Mouse (Mus musculus) hindbrain, embryonic 16.5 days (tissue): ENCODE results near the gene BC029722. TPM values are rescaled to one million over a fixed set of nuclear protein-coding genes. Genes with fewer than 3 reads are reported as not detected.
A peak's percentile ranks its signal among the peaks of the same experiment; 100 is the strongest.
"Not testable (repeated sequence)": the region's sequence is repeated elsewhere in the genome, so short reads cannot be mapped to it uniquely, and the experiment has no call there.

Source experiments
- ATAC-seq: fragments of 200-750 bp; cut with Nextera tagmentation; 2 replicates; pipeline ENCODE4 v1.8.0; 2017; ENCODE audit warnings: moderate TSS enrichment, moderate library complexity
- H3K27ac ChIP-seq: fragments of 300-500 bp; sonication (generic); 2 replicates; pipeline ENCODE4 v1.5.1; 2014; ENCODE audit warnings: low read depth, mild to moderate bottlenecking, control low read depth, low read length, moderate library complexity
- H3K27me3 ChIP-seq: fragments of 300-500 bp; sonication (generic); replicated peaks from 2 replicates; pipeline ENCODE4 v1.6.1; 2014; ENCODE audit warnings: low read length; ENCODE audit not compliant: control insufficient read depth, insufficient read depth
- H3K36me3 ChIP-seq: fragments of 300-500 bp; sonication (generic); 2 replicates; pipeline ENCODE4 v1.6.1; 2014; ENCODE audit warnings: mild to moderate bottlenecking, low read length, moderate library complexity, mixed read lengths; ENCODE audit not compliant: control insufficient read depth, insufficient read depth
- H3K4me1 ChIP-seq: fragments of 300-500 bp; sonication (generic); 2 replicates; pipeline ENCODE4 v1.6.1; 2014; ENCODE audit warnings: low read depth, low read length; ENCODE audit not compliant: control insufficient read depth, insufficient read depth
- H3K4me2 ChIP-seq: fragments of 300-500 bp; sonication (generic); 2 replicates; pipeline ENCODE4 v1.6.1; 2014; ENCODE audit warnings: mild to moderate bottlenecking, low read length, control low read depth, moderate library complexity
- H3K4me3 ChIP-seq: fragments of 300-500 bp; sonication (generic); 2 replicates; pipeline ENCODE4 v1.5.1; 2014; ENCODE audit warnings: mild to moderate bottlenecking, low read length, control low read depth, moderate library complexity
- H3K9ac ChIP-seq: fragments of 300-500 bp; sonication (generic); 2 replicates; pipeline ENCODE4 v1.6.1; 2014; ENCODE audit warnings: low read depth, mild to moderate bottlenecking, control low read depth, low read length, moderate library complexity
- H3K9me3 ChIP-seq: fragments of 300-500 bp; sonication (generic); 2 replicates; pipeline ENCODE4 v1.6.1; 2014; ENCODE audit warnings: mild to moderate bottlenecking, low read length, moderate library complexity; ENCODE audit not compliant: control insufficient read depth
- WGBS: fragments of 180-500 bp; shearing (Covaris S2); extraction: QIAGEN DNeasy Blood & Tissue Kit; methylation state at CpG from one replicate; pipeline ENCODE4 v1.1.7; 2014; 5-methylcytosine and 5-hydroxymethylcytosine counted together
- polyA plus RNA-seq: library from polyadenylated mRNA; unstranded; fragments of >200 nt; fragmentation: Nextera tagmentation; extraction: Ambion mirVana; gene quantifications from 2 replicates; pipeline ENCODE4 v1.2.1, GENCODE M21; 2015

The BC029722 gene
- polyA plus RNA-seq, 1 experiment from 2014 or later = 47.5 TPM

GRCm38 (mm10) chr2:155848291-155848690 is 29.1 kb upstream of the BC029722 start:
- H3K4me1 ChIP-seq = no peaks in the 10 kb centered on the region
- no peaks in the 10 kb centered on the region for H3K9me3 ChIP-seq
- H3K4me2 ChIP-seq = no peak overlapping the region
- H3K9ac ChIP-seq = no peak overlapping the region
- ATAC-seq = 0 out of 2 replicates have a peak, but pooled peaks have one; percentile 20
- no peaks in the 10 kb centered on the region for H3K27me3 ChIP-seq
- 29% methylated on average over 6 of the region's 6 CpGs for WGBS
- no peak overlapping the region for H3K27ac ChIP-seq
- H3K4me3 ChIP-seq = no peak overlapping the region
- peaks cover 13% of the 10 kb centered on the region for H3K36me3 ChIP-seq

- no peak overlapping the region for H3K4me2 ChIP-seq
- no peak overlapping the region for H3K4me3 ChIP-seq
- no peak overlapping the region for H3K27ac ChIP-seq
- 89% methylated on average over 8 of the region's 8 CpGs for WGBS
- H3K9ac ChIP-seq = no peak overlapping the region
- H3K27me3 ChIP-seq = no peaks in the 10 kb centered on the region
- no peaks in the 10 kb centered on the region for H3K4me1 ChIP-seq
- H3K36me3 ChIP-seq = peaks cover 13% of the 10 kb centered on the region
- no peaks in the 10 kb centered on the region for H3K9me3 ChIP-seq
- no peak for ATAC-seq
Measured at GRCm38 (mm10) chr2:155846930-155847329, 27.7 kb upstream of the BC029722 start.

- Histone ChIP-seq H3K27me3 (no peaks in the 10 kb centered on the region), H3K27ac (no peak overlapping the region), H3K36me3 (no peaks in the 10 kb centered on the region), H3K4me3 (no peak overlapping the region), H3K9me3 (no peaks in the 10 kb centered on the region), H3K4me2 (no peak overlapping the region), H3K4me1 (no peaks in the 10 kb centered on the region), H3K9ac (no peak overlapping the region)
- WGBS = 85% methylated on average over 4 of the region's 4 CpGs
- ATAC-seq = no peak
Measured at GRCm38 (mm10) chr2:155838961-155839360, 19.7 kb upstream of the BC029722 start.

GRCm38 (mm10) chr2:155837961-155838360 is 18.7 kb upstream of the BC029722 start:
- 79% methylated on average over 3 of the region's 3 CpGs for WGBS
- Histone ChIP-seq H3K4me1 (no peaks in the 10 kb centered on the region), H3K27me3 (no peaks in the 10 kb centered on the region)

GRCm38 (mm10) chr2:155834732-155835131 is 15.5 kb upstream of the BC029722 start, which contains the start of gene Fam83c:
TSS of gene Fam83c (minus strand) at chr2:155834854.
- no peak within 1 kb of the TSS for H3K9ac ChIP-seq
- no peaks in the 10 kb centered on the region for H3K4me1 ChIP-seq
- ATAC-seq = no peak
- H3K36me3 ChIP-seq = no peaks in the 10 kb centered on the region
- no peaks in the 10 kb centered on the region for H3K9me3 ChIP-seq
- no peak within 1 kb of the TSS for H3K4me2 ChIP-seq
- H3K4me3 ChIP-seq = no peak within 1 kb of the TSS
- H3K27me3 ChIP-seq = no peaks in the 10 kb centered on the region
- H3K27ac ChIP-seq = no peak within 1 kb of the TSS
- 64% methylated on average over 9 of the region's 9 CpGs for WGBS

More at GRCm38 (mm10) chr2:155837961-155838360, 18.7 kb upstream of the BC029722 start:
- H3K27ac ChIP-seq = no peak overlapping the region
- no peaks in the 10 kb centered on the region for H3K36me3 ChIP-seq
- ATAC-seq = no peak
- no peak overlapping the region for H3K9ac ChIP-seq
- H3K4me2 ChIP-seq = no peak overlapping the region
- no peak overlapping the region for H3K4me3 ChIP-seq
- H3K9me3 ChIP-seq = no peaks in the 10 kb centered on the region

- H3K4me1 ChIP-seq, H3K27me3 ChIP-seq, H3K36me3 ChIP-seq, H3K4me2 ChIP-seq, H3K9me3 ChIP-seq, H3K27ac ChIP-seq, ATAC-seq, H3K9ac ChIP-seq, H3K4me3 ChIP-seq: not testable (repeated sequence)
- WGBS = 81% methylated on average over 1 of the region's 1 CpGs
Measured at GRCm38 (mm10) chr2:155832087-155832486, 12.9 kb upstream of the BC029722 start.

- H3K27ac ChIP-seq = no peak overlapping the region
- H3K36me3 ChIP-seq = no peaks in the 10 kb centered on the region
- no peak overlapping the region for H3K9ac ChIP-seq
- no peaks in the 10 kb centered on the region for H3K9me3 ChIP-seq
- ATAC-seq = no peak
- WGBS = 64% methylated on average over 9 of the region's 9 CpGs
- no peak overlapping the region for H3K4me2 ChIP-seq
- no peak overlapping the region for H3K4me3 ChIP-seq
- peaks cover 8% of the 10 kb centered on the region for H3K4me1 ChIP-seq
- no peaks in the 10 kb centered on the region for H3K27me3 ChIP-seq
Measured at GRCm38 (mm10) chr2:155831302-155831701, 12.1 kb upstream of the BC029722 start.

- 92% methylated on average over 8 of the region's 8 CpGs for WGBS
- H3K4me2 ChIP-seq = no peak overlapping the region
- H3K4me1 ChIP-seq = peaks cover 9% of the 10 kb centered on the region
- no peak overlapping the region for H3K27ac ChIP-seq
- H3K36me3 ChIP-seq = no peaks in the 10 kb centered on the region
- no peak overlapping the region for H3K9ac ChIP-seq
- H3K4me3 ChIP-seq = no peak overlapping the region
- ATAC-seq = no peak
- H3K27me3 ChIP-seq = no peaks in the 10 kb centered on the region
- no peaks in the 10 kb centered on the region for H3K9me3 ChIP-seq
Measured at GRCm38 (mm10) chr2:155830841-155831240, 11.6 kb upstream of the BC029722 start.

GRCm38 (mm10) chr2:155826630-155827424 is 7.6 kb upstream of the BC029722 start, which contains the start of gene Eif6:
TSS of gene Eif6 (minus strand) at chr2:155826925.
- ATAC-seq = peak; percentile 95
- H3K4me2 ChIP-seq = peak within 1 kb of the TSS; percentile 97
- peaks cover 10% of the 10 kb centered on the region for H3K36me3 ChIP-seq
- H3K27ac ChIP-seq = peak within 1 kb of the TSS; percentile 80
- H3K9ac ChIP-seq = peak within 1 kb of the TSS; percentile 75
- peak within 1 kb of the TSS; percentile 83 for H3K4me3 ChIP-seq
- peaks cover 16% of the 10 kb centered on the region for H3K4me1 ChIP-seq
- H3K27me3 ChIP-seq = no peaks in the 10 kb centered on the region
- 2% methylated on average over 27 of the region's 27 CpGs for WGBS
- no peaks in the 10 kb centered on the region for H3K9me3 ChIP-seq
